ENCODE assay signal across 9 mouse cellular contexts in genomic region chr2:10098598-10099215, GRCm38 (mm10). TPM values are rescaled to one million over a fixed set of nuclear protein-coding genes. Genes with fewer than 3 reads are reported as not detected.
DNase-seq lines count a peak whose midpoint lies in the region; ATAC-seq and TF ChIP-seq lines count a peak whose summit lies in the region.
"Had no signal": no experiment of that assay in that cellular context is flagged by ENCODE, and none has a peak within 500 bp of the region (broad histone marks: within the 10 kb centered on the region; RNA-seq: fewer than 3 reads in every experiment).

No protein-coding gene starts in this region.

- H3K9me3 ChIP-seq in hindbrain, postnatal 0 days (ENCODE audit: low read length): no peaks in the 10 kb centered on the region
- H3K9me3 ChIP-seq in lung, postnatal 0 days (ENCODE audit: low read length): no peaks in the 10 kb centered on the region

- no peak overlapping the region for H3K27ac ChIP-seq in hindbrain, postnatal 0 days
- no peak overlapping the region for H3K27ac ChIP-seq in lung, postnatal 0 days (ENCODE audit: low read length)

- no peaks in the 10 kb centered on the region; the same call in 1 of the 2 replicates for H3K36me3 ChIP-seq in hindbrain, postnatal 0 days (ENCODE audit: insufficient read depth, low read length)
- no peaks in the 10 kb centered on the region for H3K36me3 ChIP-seq in lung, postnatal 0 days (ENCODE audit: insufficient read depth, low read length)
- no peaks in the 10 kb centered on the region for H3K36me3 ChIP-seq in splenic B cell, adult 2 months (ENCODE audit: control insufficient read depth, insufficient read depth, low read length, poor library complexity, severe bottlenecking)

- H3K9ac ChIP-seq in hindbrain, postnatal 0 days (replicated peaks; ENCODE audit: low read length): no peak overlapping the region
- no peak overlapping the region for H3K9ac ChIP-seq in lung, postnatal 0 days (replicated peaks; ENCODE audit: low read depth)

- ATAC-seq in common myeloid progenitor, adult 5-6 weeks (replicated peaks; ENCODE audit: low read depth, poor library complexity, severe bottlenecking): peak; percentile 64
- ATAC-seq in hindbrain, postnatal 0 days: peak; percentile 50; the same call in 1 of the 2 replicates
- ATAC-seq in lung, postnatal 0 days: no peak

- no peak overlapping the region for H3K4me3 ChIP-seq in hindbrain, postnatal 0 days (ENCODE audit: low read length)
- no peak overlapping the region for H3K4me3 ChIP-seq in lung, postnatal 0 days (ENCODE audit: low read depth, low read length)
- H3K4me3 ChIP-seq: myocyte had no signal

- H3K4me1 ChIP-seq in hindbrain, postnatal 0 days (ENCODE audit: insufficient read depth, low read length): no peaks in the 10 kb centered on the region
- H3K4me1 ChIP-seq in lung, postnatal 0 days (ENCODE audit: insufficient read depth, low read depth, low read length): no peaks in the 10 kb centered on the region

- 33% methylated on average over 9 of the region's 9 CpGs for WGBS in hindbrain, postnatal 0 days
- 24% methylated on average over 9 of the region's 9 CpGs for WGBS in lung, postnatal 0 days

- DNase-seq in adrenal gland, adult 2 months: peak; percentile 32
- DNase-seq in adrenal gland, adult 8-10 months: no peak
- peak; percentile 24 for DNase-seq in ovary, postnatal 36 days (ENCODE audit: low spot score)
- DNase-seq in ovary, postnatal 10 days (ENCODE audit: low spot score): no peak
- peak; percentile 76 for DNase-seq in hindbrain, postnatal 0 days (ENCODE audit: low spot score)
- peak; percentile 38 for DNase-seq in lung, postnatal 0 days (ENCODE audit: low spot score)
- peak; percentile 66 for DNase-seq in splenic B cell, adult 2 months (ENCODE audit: low read depth, low spot score)

- no peak overlapping the region for H3K4me2 ChIP-seq in hindbrain, postnatal 0 days (ENCODE audit: low read depth, low read length)
- no peak overlapping the region for H3K4me2 ChIP-seq in lung, postnatal 0 days (replicated peaks; ENCODE audit: low read depth, low read length)

- H3K27me3 ChIP-seq in hindbrain, postnatal 0 days (ENCODE audit: insufficient read depth, low read length): no peaks in the 10 kb centered on the region
- no peaks in the 10 kb centered on the region for H3K27me3 ChIP-seq in lung, postnatal 0 days (replicated peaks; ENCODE audit: insufficient read depth, low read length)
- H3K27me3 ChIP-seq in splenic B cell, adult 2 months (ENCODE audit: control insufficient read depth, insufficient read depth, low read length, poor library complexity, severe bottlenecking): no peaks in the 10 kb centered on the region

- peak; percentile 77 for TF ChIP-seq CTCF in hindbrain, postnatal 0 days (IDR thresholded peaks at IDR 0.05; ENCODE audit: low read depth)
- TF ChIP-seq CTCF in lung, postnatal 0 days (IDR thresholded peaks at IDR 0.05): peak; percentile 78

- no peak for TF ChIP-seq EP300 in lung, postnatal 0 days (IDR thresholded peaks at IDR 0.05)

RNA-seq across cellular contexts. Expression of gene Kin, which starts 18.3 kb away (rescaled TPM):
- 10 to 100 TPM; 13.3 to 18.0 TPM for total RNA-seq in adrenal gland, adult 2 months (2021)
- 0.83 and 0.88 TPM in 2 replicates for polyA plus RNA-seq in adrenal gland, adult 2 months (2012; rRNA removed)
- 10 to 100 TPM; 12.3 to 18.2 (median 15.6) TPM for total RNA-seq in adrenal gland, adult 8-10 months (2022)
- total RNA-seq in common myeloid progenitor, adult 5-6 weeks (2017): 34.5 and 42.6 TPM in 2 replicates
- total RNA-seq in hindbrain, postnatal 0 days (2014; rRNA removed): 3.2 and 4.8 TPM in 2 replicates
- polyA plus RNA-seq in hindbrain, postnatal 0 days (2015; fragmentation: Nextera tagmentation; extraction: Ambion mirVana): 14.1 and 18.9 TPM in 2 replicates
- polyA plus RNA-seq in lung, postnatal 0 days (2015; fragmentation: Nextera tagmentation; extraction: Ambion mirVana): 21.2 and 24.0 TPM in 2 replicates

RNA-seq across cellular contexts. Expression of gene Atp5c1, which starts 18.4 kb away (rescaled TPM):
- total RNA-seq in adrenal gland, adult 2 months (2021): 100 to 1,000 TPM; 362 to 427 TPM
- polyA plus RNA-seq in adrenal gland, adult 2 months (2012; rRNA removed): 152 and 176 TPM in 2 replicates
- total RNA-seq in adrenal gland, adult 8-10 months (2022): 100 to 1,000 TPM; 232 to 390 (median 312) TPM
- total RNA-seq in common myeloid progenitor, adult 5-6 weeks (2017): 446 and 456 TPM in 2 replicates
- 368 and 408 TPM in 2 replicates for total RNA-seq in hindbrain, postnatal 0 days (2014; rRNA removed)
- polyA plus RNA-seq in hindbrain, postnatal 0 days (2015; fragmentation: Nextera tagmentation; extraction: Ambion mirVana): 713 and 717 TPM in 2 replicates
- polyA plus RNA-seq in lung, postnatal 0 days (2015; fragmentation: Nextera tagmentation; extraction: Ambion mirVana): 352 TPM in 2 replicates

RNA-seq across cellular contexts. Expression of gene Itih2, which starts 32.5 kb away (rescaled TPM):
- 10 to 100 TPM in 1 of 2 experiments, 1 to 10 TPM in 1; 7.7 to 10.0 TPM for total RNA-seq in adrenal gland, adult 2 months (2021)
- 3.2 and 3.9 TPM in 2 replicates for polyA plus RNA-seq in adrenal gland, adult 2 months (2012; rRNA removed)
- 10 to 100 TPM in 2 of 4 experiments, 1 to 10 TPM in 2; 9.3 to 11.1 (median 10.1) TPM for total RNA-seq in adrenal gland, adult 8-10 months (2022)
- total RNA-seq in common myeloid progenitor, adult 5-6 weeks (2017): not detected in 2 replicates
- total RNA-seq in hindbrain, postnatal 0 days (2014; rRNA removed): 8.6 and 9.1 TPM in 2 replicates
- polyA plus RNA-seq in hindbrain, postnatal 0 days (2015; fragmentation: Nextera tagmentation; extraction: Ambion mirVana): 6.3 and 7.3 TPM in 2 replicates
- 1.6 and 1.7 TPM in 2 replicates for polyA plus RNA-seq in lung, postnatal 0 days (2015; fragmentation: Nextera tagmentation; extraction: Ambion mirVana)

RNA-seq across cellular contexts. Expression of gene Taf3, which starts 50.3 kb away (rescaled TPM):
- total RNA-seq in adrenal gland, adult 2 months (2021): 10 to 100 TPM; 10.6 to 13.3 TPM
- 6.8 and 7.1 TPM in 2 replicates for polyA plus RNA-seq in adrenal gland, adult 2 months (2012; rRNA removed)
- total RNA-seq in adrenal gland, adult 8-10 months (2022): 10 to 100 TPM; 11.8 to 12.7 (median 12.4) TPM
- 11.7 and 13.8 TPM in 2 replicates for total RNA-seq in common myeloid progenitor, adult 5-6 weeks (2017)
- total RNA-seq in hindbrain, postnatal 0 days (2014; rRNA removed): 2.7 and 5.1 TPM in 2 replicates
- polyA plus RNA-seq in hindbrain, postnatal 0 days (2015; fragmentation: Nextera tagmentation; extraction: Ambion mirVana): 10.0 and 10.3 TPM in 2 replicates
- polyA plus RNA-seq in lung, postnatal 0 days (2015; fragmentation: Nextera tagmentation; extraction: Ambion mirVana): 7.5 and 8.4 TPM in 2 replicates

RNA-seq across cellular contexts. Expression of gene Itih5, which starts 54.7 kb away (rescaled TPM):
- total RNA-seq in adrenal gland, adult 2 months (2021): 10 to 100 TPM; 29.1 to 29.8 TPM
- 4.5 and 5.0 TPM in 2 replicates for polyA plus RNA-seq in adrenal gland, adult 2 months (2012; rRNA removed)
- total RNA-seq in adrenal gland, adult 8-10 months (2022): 10 to 100 TPM; 25.9 to 65.0 (median 44.1) TPM
- total RNA-seq in common myeloid progenitor, adult 5-6 weeks (2017): 17.2 and 19.9 TPM in 2 replicates
- total RNA-seq in hindbrain, postnatal 0 days (2014; rRNA removed): 15.3 and 16.7 TPM in 2 replicates
- polyA plus RNA-seq in hindbrain, postnatal 0 days (2015; fragmentation: Nextera tagmentation; extraction: Ambion mirVana): 11.2 and 11.6 TPM in 2 replicates
- 3.0 and 4.0 TPM in 2 replicates for polyA plus RNA-seq in lung, postnatal 0 days (2015; fragmentation: Nextera tagmentation; extraction: Ambion mirVana)
- polyA plus RNA-seq: myocyte had no signal

Comparison
In these comparisons a context has a peak if more than half of its experiments do, and no peak if none do; other contexts are left out.
1. DNase-seq: peak in adrenal gland, adult 2 months (single experiment), ovary, postnatal 36 days (single experiment), hindbrain, postnatal 0 days (single experiment), lung, postnatal 0 days (single experiment) and splenic B cell, adult 2 months (single experiment); none in adrenal gland, adult 8-10 months (single experiment) and ovary, postnatal 10 days (single experiment).